Mouse (Mus musculus): ENCODE results near the gene Pde4d.
A peak's percentile ranks its signal among the peaks of the same experiment; 100 is the strongest.

Pde4d gene

DNA sequence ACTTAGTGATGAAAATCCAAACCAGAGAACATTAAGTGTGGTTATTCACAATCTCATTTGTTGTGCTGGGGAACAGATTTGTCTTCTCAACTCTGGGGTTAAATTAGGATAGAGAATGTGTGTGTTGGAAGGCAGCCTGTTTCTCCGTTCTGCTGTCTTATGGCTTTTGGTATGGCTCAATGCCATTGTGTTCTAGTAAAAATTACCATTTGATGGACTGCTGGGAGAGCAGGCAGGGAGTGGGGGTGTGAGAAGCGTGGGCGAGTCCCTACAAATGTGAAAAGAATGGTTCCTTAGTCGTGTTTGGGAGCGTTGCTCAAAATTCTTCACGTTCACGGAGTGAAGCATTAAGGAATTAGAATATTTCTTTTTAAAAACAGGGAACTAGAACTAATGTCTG, 597.4 kb downstream of the Pde4d start:
- DNase-seq (ENCODE audit: low spot score) = peak; percentile 54

- DNase-seq (ENCODE audit: low spot score) = no peak
These were observed 603.1 kb downstream of the Pde4d start for GRCm38 (mm10) chr13:109052805-109053204.

DNA sequence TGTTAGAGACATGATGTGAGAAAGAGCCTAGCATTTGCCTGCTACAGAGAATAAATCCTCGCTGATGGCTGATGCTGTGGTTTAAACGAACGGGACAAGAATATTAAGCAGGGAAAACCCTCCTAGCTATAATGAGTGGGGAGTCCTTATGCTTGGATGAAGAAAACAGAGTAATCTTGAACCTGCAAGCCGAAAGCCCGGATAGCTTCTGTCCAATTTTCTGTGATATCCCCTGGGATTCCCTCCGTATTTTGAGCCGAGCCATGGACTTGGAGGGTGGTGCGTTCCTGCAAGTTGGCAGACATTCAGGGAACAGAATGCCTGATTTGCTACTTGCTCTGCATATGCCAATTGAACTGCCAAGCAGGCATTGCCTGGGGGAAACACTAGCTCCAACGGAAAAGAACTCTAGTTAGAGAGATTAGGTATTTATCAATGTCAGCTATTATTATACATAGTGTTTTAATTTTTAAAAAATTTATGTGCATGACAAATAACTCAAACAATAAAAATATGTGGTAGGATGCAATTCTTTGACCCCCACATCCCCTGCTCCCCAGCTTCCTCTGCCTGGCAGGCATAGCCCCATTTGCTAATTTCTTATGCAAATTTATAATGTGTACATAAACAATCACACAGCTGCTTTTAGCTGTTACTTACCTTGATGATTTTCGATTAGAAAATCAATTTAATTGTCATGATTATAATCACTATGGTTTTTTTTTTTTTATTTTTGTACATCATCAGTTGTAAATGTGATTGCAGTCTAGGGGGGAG, 603.7 kb downstream of the Pde4d start:
- peak; percentile 38 for DNase-seq (ENCODE audit: low spot score)

DNA sequence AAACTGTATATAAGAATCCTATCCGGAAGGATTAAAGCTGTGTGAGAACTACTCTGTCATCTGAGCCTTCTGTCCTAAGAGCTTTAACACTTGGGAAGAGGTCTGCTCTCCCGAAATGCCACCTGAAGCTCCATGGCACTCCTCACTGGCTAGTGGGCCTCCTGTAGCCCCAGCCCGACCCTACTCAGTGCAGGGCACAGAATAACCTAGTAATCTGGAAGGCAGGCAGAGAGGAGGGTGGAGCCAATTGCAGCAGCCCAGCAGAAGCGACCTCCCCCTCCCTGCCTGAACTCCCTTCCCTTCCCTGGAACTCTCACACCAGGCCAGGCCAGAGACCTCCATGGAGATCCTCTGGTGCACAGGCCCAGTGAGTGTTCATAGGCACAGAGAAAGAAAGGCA, 608.3 kb downstream of the Pde4d start:
- no peak for DNase-seq (ENCODE audit: low spot score)

DNA sequence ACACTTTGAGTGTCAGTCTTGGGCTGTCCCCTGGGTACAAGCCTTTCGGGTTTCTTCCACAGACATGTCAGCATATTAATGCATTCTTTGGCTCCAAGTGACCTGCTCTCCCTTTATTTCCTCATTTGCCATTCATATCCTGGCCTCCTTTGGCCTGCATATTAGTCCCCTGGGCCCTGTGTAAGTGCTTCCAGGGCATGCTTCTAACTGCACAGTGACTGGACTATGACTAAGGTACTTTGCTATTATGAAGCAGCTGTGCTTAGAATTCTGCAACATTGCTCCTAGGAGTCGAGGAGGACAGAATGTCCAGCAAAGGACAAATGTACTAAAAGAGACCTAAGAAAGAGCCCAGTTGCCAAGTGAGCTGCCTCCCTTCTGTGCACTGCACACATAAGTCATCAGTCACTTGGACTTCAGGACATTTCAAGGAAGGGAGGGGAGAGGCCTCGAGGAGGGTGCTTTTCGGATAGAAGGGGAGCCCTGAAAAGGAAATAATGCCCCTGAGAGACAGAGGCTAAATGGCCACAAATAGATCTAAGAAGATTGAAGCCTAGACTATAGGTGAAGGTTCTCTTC, 616.9 kb downstream of the Pde4d start:
- no peak for DNase-seq (ENCODE audit: low spot score)

DNA sequence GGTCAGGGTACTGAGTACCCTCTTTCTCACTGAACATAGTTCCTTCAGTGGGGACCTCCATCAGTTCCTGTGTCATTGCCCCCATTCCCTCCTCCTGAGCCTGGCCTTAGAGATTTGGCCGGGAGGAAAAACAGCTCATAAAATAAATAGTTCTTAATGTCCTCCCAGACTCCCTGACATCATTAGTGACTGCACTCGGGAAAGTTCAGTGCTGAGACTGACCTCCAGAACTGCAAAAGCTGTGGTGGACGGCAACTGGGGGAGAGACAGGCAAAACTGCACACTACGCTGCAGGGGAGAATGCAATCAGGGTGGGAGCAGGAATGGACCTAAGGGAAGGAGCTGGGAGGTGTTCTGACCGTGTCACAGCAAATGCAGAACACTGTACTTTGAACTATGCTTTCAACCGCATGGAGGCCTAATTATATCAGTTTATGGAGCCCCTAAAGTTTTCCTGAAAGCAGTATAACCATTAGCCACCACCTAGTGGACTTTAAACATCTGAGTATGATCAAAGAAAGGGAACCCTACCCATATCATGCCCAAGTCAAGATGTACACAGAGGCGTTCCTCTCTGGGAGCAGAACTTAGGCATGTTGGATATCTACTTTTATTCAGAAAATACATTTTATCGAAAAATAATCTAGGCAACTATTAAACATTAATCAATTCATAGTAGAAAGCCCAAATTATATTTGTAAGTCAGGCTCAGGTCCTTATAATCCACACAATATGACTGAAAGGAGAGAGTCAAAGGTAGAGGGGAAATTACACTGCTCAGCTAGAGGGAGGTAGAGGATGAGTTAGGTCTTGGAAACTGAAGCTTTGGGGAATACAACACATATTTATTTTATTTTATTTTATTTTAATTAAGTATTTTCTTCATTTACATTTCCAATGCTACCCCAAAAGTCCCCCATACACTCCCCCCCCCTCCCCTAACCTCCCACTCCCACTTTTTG, 618.8 kb downstream of the Pde4d start:
- DNase-seq (ENCODE audit: low spot score) = no peak

DNA sequence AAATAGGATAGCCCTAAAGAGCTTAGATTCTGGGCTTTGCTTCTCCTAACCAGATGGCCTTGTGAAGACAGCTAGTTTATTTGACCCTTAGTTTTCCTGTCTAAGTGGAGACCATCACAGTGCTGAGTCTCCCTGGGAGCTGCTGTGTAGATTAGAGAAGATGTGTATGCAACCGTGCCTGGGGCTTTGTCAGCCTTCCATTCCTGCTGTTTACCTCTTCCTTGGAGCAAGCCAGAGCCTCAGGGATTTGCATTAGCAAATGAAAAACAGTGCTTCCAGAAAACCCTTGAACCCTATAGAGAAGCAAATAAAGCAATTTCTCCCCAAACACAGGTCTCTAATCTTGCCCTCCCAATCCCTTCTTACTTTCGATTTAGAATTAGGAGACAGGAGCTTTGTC, 623.6 kb downstream of the Pde4d start:
- DNase-seq (ENCODE audit: low spot score) = no peak

GRCm38 (mm10) chr13:109074078-109074477, 624.3 kb downstream of the Pde4d start:
- no peak for DNase-seq (ENCODE audit: low spot score)

- DNase-seq (ENCODE audit: low spot score) = no peak
These were observed 642.9 kb downstream of the Pde4d start for GRCm38 (mm10) chr13:109092654-109093053.

DNA sequence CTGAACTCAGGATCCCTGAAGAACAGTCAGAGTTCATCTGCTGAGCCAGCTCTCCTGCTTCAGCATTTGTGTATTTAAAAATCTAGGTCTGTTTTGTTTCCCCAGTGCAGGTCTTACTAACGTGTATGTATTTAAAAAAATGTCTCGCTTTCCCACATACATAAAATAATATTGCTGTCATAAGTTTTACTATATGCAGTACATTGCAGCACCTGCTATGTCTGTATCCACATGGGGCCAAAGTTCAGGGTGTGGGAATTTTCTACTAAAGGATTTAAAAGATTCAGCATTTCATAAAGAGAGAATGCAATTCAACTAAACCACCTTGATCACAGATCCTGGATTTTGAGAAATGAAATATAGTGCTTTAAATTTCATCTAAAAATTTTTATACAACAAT, 646.9 kb downstream of the Pde4d start:
- no peak for DNase-seq (ENCODE audit: low spot score)

- no peak for DNase-seq (ENCODE audit: low spot score)
These were observed 666.2 kb downstream of the Pde4d start for GRCm38 (mm10) chr13:109116004-109116341.

DNA sequence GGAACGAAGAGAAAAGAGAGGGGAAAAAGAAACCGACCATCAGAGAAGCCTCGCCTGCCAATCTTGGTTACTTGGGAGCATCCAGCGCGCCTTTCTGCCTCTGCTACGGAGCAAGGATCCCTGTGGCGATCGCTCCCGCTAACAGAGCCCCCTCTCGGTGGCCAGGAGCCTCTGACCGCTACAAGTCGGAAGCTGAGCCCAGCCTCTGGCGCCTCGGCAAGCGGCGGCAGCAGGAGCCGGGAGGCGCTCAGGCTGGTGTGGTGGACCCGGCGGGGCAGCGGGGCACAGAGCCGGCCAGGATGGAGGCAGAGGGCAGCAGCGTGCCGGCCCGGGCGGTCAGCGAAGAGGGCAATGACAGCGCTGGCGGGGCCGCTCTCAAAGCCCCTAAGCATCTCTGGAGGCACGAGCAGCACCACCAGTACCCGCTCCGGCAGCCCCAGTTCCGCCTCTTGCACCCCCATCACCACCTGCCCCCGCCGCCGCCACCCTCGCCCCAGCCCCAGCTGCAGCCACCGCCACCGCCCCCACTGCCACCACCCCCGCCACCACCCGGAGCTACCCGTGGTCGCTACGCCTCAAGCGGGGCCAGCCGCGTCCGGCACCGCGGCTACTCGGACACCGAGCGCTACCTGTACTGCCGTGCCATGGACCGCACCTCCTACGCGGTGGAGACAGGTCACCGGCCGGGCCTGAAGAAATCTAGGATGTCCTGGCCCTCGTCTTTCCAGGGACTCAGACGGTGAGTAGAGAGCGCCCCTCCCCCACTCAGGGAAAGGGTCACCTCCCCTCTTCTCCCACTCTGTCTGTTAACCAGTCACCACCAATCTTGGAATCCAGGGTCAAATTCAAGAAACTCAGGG, 666.8 kb downstream of the Pde4d start:
- no peak for DNase-seq (ENCODE audit: low spot score)

- no peak for DNase-seq (ENCODE audit: low spot score)
These were observed 667.6 kb downstream of the Pde4d start for GRCm38 (mm10) chr13:109117210-109117791.

- no peak for DNase-seq (ENCODE audit: low spot score)
These were observed 668.6 kb downstream of the Pde4d start for GRCm38 (mm10) chr13:109118296-109118800.

DNA sequence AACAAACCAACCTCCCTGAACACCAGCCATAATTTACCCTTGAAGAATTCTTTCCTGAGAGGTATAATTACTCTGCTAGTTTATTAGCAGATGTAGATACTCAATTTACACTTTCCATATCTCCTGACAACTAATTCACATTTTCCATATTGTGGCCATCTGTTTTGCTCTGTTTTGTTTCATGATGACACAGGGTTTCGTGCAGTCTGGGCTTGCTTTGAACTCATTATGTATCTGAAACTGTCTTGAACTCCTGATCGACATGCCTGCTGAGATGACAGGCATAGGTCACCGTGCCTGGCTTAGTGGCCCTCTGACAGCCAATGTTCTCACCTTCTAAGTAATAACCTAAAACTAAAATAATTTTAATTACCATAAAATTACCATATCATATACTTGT, 672.1 kb downstream of the Pde4d start:
- DNase-seq (ENCODE audit: low spot score) = no peak

DNA sequence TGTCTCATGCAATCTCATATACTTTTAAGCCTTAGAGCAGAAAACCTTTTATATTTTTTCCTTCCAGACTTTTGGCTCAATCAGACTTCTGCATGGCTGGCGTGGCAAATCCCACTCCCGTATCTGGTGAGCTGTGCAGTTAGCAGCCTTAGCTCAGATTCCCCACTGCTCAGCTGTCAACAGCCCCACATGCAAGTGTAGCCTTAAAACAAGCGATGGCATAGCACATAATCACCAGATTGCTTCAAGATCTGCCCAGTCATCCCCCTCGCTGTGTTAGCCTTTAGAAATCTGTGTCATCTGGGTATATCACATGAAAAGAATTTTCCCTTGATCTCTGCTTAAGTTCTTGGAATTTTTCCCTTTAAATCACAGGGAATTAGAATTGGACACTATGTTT, 686.7 kb downstream of the Pde4d start:
- no peak for DNase-seq (ENCODE audit: low spot score)

DNA sequence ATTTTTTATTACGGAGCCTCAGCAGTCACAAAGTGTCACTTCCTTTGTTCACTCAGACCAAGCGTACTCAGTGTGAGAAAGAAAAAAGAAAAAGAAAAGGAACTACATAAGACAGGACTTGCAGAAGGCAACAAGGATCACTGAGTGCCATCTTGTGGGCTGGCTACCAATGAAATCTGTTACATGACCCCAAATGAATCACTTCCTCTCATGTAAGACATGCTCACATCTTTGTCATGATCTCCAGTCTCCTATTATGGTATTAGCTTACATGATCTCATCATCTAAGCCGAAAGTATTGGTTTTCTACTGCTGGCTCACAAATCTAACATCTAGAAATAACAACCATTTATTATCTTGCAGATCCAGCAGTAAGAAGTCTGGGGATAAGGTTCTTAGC, 709.0 kb downstream of the Pde4d start:
- DNase-seq (ENCODE audit: low spot score) = no peak

- no peak for DNase-seq (ENCODE audit: low spot score)
These were observed 719.0 kb downstream of the Pde4d start for GRCm38 (mm10) chr13:109168556-109169334.

DNA sequence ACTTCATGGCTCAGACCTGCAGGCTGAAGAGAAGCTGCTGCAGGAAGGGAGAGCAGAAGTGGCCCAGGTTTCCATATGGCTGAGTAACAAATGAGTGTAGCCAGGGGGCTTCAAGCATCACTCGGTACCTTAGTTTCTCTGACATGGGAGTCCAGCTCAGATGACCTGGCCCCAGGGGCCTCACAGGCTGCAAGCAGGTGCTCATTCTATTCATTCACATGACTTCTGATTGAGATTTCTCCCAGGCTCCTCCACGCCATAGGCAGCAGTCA, 719.5 kb downstream of the Pde4d start:
- no peak for DNase-seq (ENCODE audit: low spot score)

- no peak for DNase-seq (ENCODE audit: low spot score)
These were observed 721.9 kb downstream of the Pde4d start for GRCm38 (mm10) chr13:109171688-109172087.

DNA sequence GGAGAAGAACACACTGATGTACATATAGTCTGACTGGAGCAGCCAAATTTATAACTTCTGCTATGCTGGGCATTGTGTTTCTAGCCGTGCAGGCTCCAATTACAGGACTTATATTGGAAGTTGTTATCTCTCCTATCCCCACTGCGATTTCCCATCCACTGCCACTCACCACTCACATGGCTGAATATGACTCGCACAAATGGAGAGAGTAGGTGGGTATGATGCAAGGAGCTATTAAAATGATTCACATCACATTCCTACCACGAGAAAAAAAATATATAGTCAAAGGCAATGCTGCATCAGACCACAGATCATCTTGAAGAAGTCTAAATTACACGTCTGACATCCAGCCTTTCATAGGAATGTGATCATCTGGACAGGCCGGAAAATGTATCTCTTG, 725.5 kb downstream of the Pde4d start:
- DNase-seq (ENCODE audit: low spot score) = no peak

All from layer of hippocampus, adult 9-10 months (tissue).